Mouse (Mus musculus) neural tube, embryonic 11.5 days (tissue): ENCODE results near the gene Spsb4. TPM values are rescaled to one million over a fixed set of nuclear protein-coding genes. Genes with fewer than 3 reads are reported as not detected.

Experiments
- ATAC-seq: fragments of 200-750 bp; cut with Nextera tagmentation; 2 replicates; pipeline ENCODE4 v1.8.0; 2017; ENCODE audit warnings: moderate number of reproducible peaks, mild to moderate bottlenecking, moderate TSS enrichment, moderate library complexity; ENCODE audit not compliant: insufficient read depth, low FRiP score, low TSS enrichment
- DNase-seq: peaks from one replicate; pipeline ENCODE4 v3.0.0-alpha.2; 2015; ENCODE audit warnings: low spot score
- H3K27ac ChIP-seq: fragments of 300-500 bp; sonication (generic); 2 replicates; pipeline ENCODE4 v1.5.1; 2014; ENCODE audit warnings: low read depth, mild to moderate bottlenecking, low read length
- H3K27me3 ChIP-seq: fragments of 300-500 bp; sonication (generic); 2 replicates; pipeline ENCODE4 v1.6.1; 2014; ENCODE audit warnings: mild to moderate bottlenecking, low read length, mixed read lengths; ENCODE audit not compliant: control insufficient read depth, insufficient read depth
- H3K36me3 ChIP-seq: fragments of 300-500 bp; sonication (generic); 2 replicates; pipeline ENCODE4 v1.6.1; 2014; ENCODE audit warnings: mild to moderate bottlenecking, low read length, moderate library complexity, mixed read lengths; ENCODE audit not compliant: control insufficient read depth, insufficient read depth
- H3K4me1 ChIP-seq: fragments of 300-500 bp; sonication (generic); 2 replicates; pipeline ENCODE4 v1.6.1; 2014; ENCODE audit warnings: low read length, mixed read lengths; ENCODE audit not compliant: control insufficient read depth, insufficient read depth
- H3K4me2 ChIP-seq: fragments of 300-500 bp; sonication (generic); 2 replicates; pipeline ENCODE4 v1.6.1; 2014; ENCODE audit warnings: low read depth, mild to moderate bottlenecking, moderate library complexity
- H3K4me3 ChIP-seq: fragments of 300-500 bp; sonication (generic); 2 replicates; pipeline ENCODE4 v1.5.1; 2014; ENCODE audit warnings: low read depth, low read length
- H3K9ac ChIP-seq: fragments of 300-500 bp; sonication (generic); 2 replicates; pipeline ENCODE4 v1.6.1; 2014; ENCODE audit warnings: mild to moderate bottlenecking, low read length
- H3K9me3 ChIP-seq: fragments of 300-500 bp; sonication (generic); 2 replicates; pipeline ENCODE4 v1.6.1; 2016; ENCODE audit warnings: low read length; ENCODE audit not compliant: control insufficient read depth
- WGBS: fragments of 180-500 bp; shearing (Covaris S2); extraction: QIAGEN DNeasy Blood & Tissue Kit; methylation state at CpG from one replicate; pipeline ENCODE4 v1.1.7; 2014; 5-methylcytosine and 5-hydroxymethylcytosine counted together
- polyA plus RNA-seq: library from polyadenylated mRNA; unstranded; fragments of >200 nt; fragmentation: Nextera tagmentation; extraction: Ambion mirVana; gene quantifications from 2 replicates; pipeline ENCODE4 v1.2.1, GENCODE M21; 2014

Gene Spsb4
- polyA plus RNA-seq, 1 experiment from 2014 or later: 125 TPM

DNA sequence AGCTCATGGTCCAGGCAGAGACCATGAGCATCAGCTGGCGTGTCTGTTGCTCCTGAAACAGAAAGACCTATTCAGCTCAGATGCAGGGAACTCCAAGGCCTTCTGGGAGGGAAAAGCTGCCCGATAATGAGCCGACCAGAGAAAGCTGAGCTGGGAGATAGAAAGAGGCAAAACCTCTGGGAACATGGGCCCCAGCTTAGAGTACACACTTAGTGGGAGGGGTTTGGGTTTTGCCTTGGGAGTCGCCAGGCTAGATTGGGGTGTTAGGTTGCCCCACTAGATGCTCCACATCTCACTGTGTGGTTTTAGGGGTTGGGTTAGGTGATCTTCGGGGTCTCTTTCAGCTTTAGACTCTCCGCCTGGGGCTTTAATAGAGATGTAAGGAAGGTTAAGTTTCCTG lies 95.5 kb downstream of the Spsb4 start:
- Histone ChIP-seq H3K4me1 (no peaks in the 10 kb centered on the region), H3K4me3 (no peak overlapping the region), H3K9me3 (peaks cover 4% of the 10 kb centered on the region; the same call in 1 of the 2 replicates), H3K9ac (no peak overlapping the region), H3K27me3 (no peaks in the 10 kb centered on the region), H3K4me2 (no peak overlapping the region), H3K36me3 (no peaks in the 10 kb centered on the region), H3K27ac (no peak overlapping the region)
- 81% methylated on average over 6 of the region's 6 CpGs for WGBS
- ATAC-seq: no peak
- no peak for DNase-seq

DNA sequence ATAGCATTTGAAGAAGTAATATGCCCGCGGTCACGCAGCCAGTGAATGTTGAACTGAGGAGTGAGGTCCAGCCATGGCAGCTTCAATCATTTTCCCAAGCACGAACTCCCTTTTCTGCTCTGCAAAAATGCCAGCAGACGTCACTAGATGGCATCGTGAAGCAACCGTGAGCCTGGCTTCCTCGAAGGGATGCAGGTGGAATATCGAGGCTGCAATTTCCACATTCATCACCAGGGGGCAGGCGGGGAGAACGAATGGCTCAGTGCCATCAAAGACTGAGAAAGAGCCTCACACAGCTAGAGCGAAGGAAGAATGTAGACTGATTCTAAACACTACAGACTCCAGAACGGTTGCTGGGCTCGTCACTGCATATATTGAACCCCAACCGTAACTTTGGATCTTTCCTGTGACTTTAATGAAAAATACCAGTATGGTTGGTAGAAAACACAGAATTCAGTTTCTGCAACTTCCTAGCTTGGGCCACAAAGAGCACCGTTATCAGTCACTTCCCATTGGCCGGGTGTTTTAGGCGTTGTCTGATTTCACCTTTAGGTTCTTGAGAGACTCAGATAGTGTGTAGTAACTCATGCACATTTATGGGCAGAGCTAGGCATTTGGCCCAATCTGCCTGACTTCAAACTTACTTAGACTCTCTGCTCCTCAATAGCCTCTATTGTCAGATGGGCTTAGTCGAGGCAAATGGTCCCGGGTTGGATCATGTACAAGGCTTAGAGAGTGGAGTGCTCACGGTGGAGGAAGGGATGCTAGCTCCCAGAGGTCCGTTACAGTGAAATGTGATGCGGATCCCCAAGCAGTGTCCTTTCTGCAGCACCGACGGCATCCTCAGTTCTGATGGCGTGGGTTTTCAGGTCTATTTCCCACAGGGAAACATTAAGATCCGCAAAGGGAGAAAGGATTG lies 101.8 kb downstream of the Spsb4 start:
- no peaks in the 10 kb centered on the region for H3K27me3 ChIP-seq
- WGBS: 40% methylated on average over 27 of the region's 27 CpGs
- H3K9me3 ChIP-seq: peaks cover 4% of the 10 kb centered on the region; the same call in 1 of the 2 replicates
- no peak overlapping the region for H3K9ac ChIP-seq
- H3K4me1 ChIP-seq: no peaks in the 10 kb centered on the region
- H3K4me2 ChIP-seq: no peak overlapping the region
- H3K36me3 ChIP-seq: no peaks in the 10 kb centered on the region
- H3K27ac ChIP-seq: no peak overlapping the region
- no peak overlapping the region for H3K4me3 ChIP-seq
- DNase-seq: peak; percentile 96
- ATAC-seq: peak; percentile 72

DNA sequence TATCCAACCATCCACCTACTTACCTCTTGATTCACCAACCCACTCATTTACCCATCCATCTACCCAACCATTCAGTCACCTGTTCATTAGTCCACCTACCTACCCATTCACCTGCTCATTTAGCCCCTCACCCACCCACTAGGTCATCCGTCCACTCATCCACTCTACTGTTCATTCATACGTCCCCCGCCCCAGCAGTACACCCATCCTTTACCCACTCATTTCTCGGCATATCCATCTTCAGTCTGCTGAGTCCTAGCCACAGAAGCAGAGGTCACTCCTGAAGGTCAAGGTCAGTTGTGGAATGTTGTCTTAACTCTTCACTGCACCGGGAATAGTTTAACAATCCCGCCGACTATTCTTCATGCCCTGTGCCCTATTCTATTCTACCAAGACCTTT lies 102.6 kb downstream of the Spsb4 start:
- Histone ChIP-seq H3K4me2 (no peak overlapping the region), H3K27ac (no peak overlapping the region), H3K4me3 (no peak overlapping the region), H3K4me1 (no peaks in the 10 kb centered on the region), H3K9me3 (peaks cover 4% of the 10 kb centered on the region; the same call in 1 of the 2 replicates), H3K9ac (no peak overlapping the region), H3K27me3 (no peaks in the 10 kb centered on the region), H3K36me3 (no peaks in the 10 kb centered on the region)
- DNase-seq (no peak), ATAC-seq (0 out of 2 replicates have a peak, but pooled peaks have one; percentile 31)
- WGBS: 56% methylated on average over 7 of the region's 7 CpGs

DNA sequence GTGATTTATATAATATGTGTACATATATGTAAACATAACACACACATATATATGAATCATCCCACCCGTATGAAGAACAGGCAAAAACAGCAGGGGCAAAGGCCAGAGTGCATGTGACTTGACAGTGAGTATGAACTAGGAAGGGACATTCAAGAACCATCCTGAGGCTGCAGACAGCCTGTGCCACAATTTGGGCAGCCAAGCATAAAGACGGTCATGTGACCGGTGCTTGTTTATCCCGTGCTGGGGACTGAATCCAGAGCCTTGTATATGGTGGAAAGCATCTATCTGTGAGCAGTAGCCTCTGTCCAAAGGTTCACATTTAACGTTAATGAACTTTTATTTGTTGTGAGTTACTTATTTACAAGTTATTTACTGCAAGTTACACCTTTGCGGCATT lies 103.8 kb downstream of the Spsb4 start:
- Histone ChIP-seq H3K36me3 (no peaks in the 10 kb centered on the region), H3K4me3 (no peak overlapping the region), H3K4me1 (no peaks in the 10 kb centered on the region), H3K4me2 (no peak overlapping the region), H3K9me3 (peaks cover 4% of the 10 kb centered on the region; the same call in 1 of the 2 replicates), H3K9ac (no peak overlapping the region), H3K27ac (no peak overlapping the region), H3K27me3 (no peaks in the 10 kb centered on the region)
- WGBS: 78% methylated on average over 6 of the region's 6 CpGs
- DNase-seq (no peak), ATAC-seq (no peak)

DNA sequence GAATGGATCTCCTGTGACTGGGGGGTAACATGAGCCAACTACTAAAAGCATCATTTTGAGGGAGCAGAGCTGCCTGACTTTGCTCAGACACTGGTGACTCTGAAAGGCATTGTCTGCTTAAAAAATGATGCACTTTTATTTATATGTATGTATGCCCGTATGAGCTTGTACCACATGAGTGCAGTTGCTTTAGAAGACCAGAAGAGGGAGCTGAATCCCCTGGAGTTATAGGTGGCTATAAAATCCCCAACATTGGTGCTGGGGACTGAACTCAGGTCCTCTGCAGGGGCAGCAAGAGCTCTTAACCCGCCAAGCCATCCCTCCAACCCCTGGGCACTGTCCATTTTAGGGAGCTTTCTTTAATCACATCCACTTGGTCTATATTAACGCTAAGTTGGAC lies 104.6 kb downstream of the Spsb4 start:
- no peaks in the 10 kb centered on the region for H3K4me1 ChIP-seq
- ATAC-seq: no peak
- H3K9ac ChIP-seq: no peak overlapping the region
- no peak for DNase-seq
- no peak overlapping the region for H3K4me2 ChIP-seq
- H3K4me3 ChIP-seq: no peak overlapping the region
- no peaks in the 10 kb centered on the region for H3K27me3 ChIP-seq
- 88% methylated on average over 3 of the region's 3 CpGs for WGBS
- H3K36me3 ChIP-seq: no peaks in the 10 kb centered on the region
- H3K9me3 ChIP-seq: no peaks in the 10 kb centered on the region
- H3K27ac ChIP-seq: no peak overlapping the region

DNA sequence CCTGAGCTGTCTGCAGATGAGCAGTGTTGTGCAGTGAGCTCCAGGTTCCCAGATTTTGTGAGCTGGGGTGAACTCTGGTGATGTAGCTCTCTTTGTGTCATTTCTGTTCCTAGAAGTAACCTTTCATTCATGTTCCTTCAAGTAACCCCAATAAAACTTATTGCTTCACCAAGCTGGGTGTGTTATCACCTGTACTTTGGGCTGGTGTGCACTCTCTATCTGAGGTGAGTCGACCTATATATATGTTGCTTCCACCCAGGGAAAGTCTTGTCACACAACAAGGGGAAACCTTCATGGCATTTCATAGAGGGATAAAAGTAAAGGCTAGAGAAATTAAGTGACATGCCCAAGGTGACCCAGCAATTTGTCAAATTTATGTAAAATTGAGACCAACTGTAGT lies 109.1 kb downstream of the Spsb4 start:
- no peak overlapping the region for H3K4me2 ChIP-seq
- 84% methylated on average over 1 of the region's 1 CpGs for WGBS
- no peaks in the 10 kb centered on the region for H3K9me3 ChIP-seq
- H3K27me3 ChIP-seq: no peaks in the 10 kb centered on the region
- no peaks in the 10 kb centered on the region for H3K4me1 ChIP-seq
- ATAC-seq: no peak
- no peak for DNase-seq
- no peak overlapping the region for H3K27ac ChIP-seq
- no peaks in the 10 kb centered on the region for H3K36me3 ChIP-seq
- no peak overlapping the region for H3K4me3 ChIP-seq
- H3K9ac ChIP-seq: no peak overlapping the region

DNA sequence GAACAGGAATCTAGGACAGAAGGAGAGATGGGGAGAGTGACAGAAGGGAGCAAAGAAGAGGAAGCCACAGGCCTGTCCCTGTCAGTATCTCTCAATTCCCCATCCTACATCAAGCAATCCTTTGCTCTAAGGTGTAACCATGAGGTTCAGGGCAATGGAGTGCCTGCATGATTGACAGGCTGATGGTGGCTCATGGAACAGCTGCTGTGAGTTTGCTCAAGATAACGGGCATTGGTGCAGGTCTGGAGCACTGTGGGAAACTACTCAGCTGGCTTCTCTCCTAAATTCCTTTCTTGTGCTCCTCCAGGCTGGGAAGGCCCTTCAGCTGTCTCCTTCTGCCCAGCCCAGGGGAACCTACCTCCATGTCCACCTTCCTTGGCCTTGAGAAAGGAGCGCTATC lies 109.9 kb downstream of the Spsb4 start:
- Histone ChIP-seq H3K27ac (no peak overlapping the region), H3K4me1 (no peaks in the 10 kb centered on the region), H3K27me3 (no peaks in the 10 kb centered on the region), H3K36me3 (no peaks in the 10 kb centered on the region), H3K4me2 (no peak overlapping the region), H3K9me3 (no peaks in the 10 kb centered on the region), H3K9ac (no peak overlapping the region), H3K4me3 (no peak overlapping the region)
- 81% methylated on average over 2 of the region's 2 CpGs for WGBS
- ATAC-seq (no peak), DNase-seq (no peak)

DNA sequence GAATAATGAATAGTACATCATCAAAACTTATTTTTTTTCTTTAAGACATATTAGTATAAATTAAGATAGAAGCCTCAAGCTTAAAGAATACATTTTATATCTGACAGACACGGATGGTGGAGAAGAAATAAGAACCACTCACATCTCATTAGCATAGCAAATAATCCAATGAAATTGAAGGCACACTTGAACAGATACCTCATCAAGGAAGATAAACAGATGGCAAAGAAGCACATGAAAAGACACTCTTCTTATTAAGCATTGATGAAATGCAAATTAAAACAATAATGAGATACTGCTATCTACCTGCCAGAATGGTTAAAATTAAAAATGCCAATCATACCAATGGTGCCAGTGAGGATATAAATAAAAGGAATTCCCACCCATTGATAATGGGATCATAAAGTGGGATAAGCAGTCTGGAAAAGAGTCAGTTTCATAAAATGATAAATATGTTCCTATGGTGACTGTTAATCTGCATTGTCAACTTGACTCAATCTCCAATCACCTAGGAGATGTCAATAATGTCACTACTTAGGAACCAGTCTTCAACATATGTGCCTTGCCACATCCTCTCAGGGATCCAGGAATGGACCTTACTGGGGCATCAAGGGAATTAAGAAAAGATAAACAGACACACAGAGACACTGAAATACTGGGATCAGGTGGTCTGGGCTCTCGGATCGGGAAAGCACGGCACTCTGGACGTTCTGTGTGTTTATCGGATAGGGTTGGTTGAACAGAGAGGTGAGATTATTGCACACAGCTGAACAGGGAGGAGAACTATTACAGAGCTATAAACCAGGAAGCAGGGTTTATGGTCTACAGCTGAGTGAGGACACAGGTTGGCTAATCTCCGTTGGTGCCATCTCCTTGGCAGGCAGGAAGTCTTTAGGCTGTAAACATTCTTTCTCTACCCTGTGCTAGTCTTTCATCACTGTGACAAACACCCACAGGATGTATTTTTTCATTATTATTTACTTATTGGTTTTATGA lies 114.0 kb downstream of the Spsb4 start:
- Histone ChIP-seq H3K27me3 (no peaks in the 10 kb centered on the region), H3K4me2 (no peak overlapping the region), H3K4me3 (no peak overlapping the region), H3K4me1 (no peaks in the 10 kb centered on the region), H3K9ac (no peak overlapping the region), H3K27ac (no peak overlapping the region), H3K9me3 (no peaks in the 10 kb centered on the region), H3K36me3 (no peaks in the 10 kb centered on the region)
- no peak for DNase-seq
- 75% methylated on average over 7 of the region's 7 CpGs for WGBS
- ATAC-seq: no peak
